Mouse (Mus musculus) Patski (cell line): ENCODE measurements around the gene Doc2g. TPM values are rescaled to one million over a fixed set of nuclear protein-coding genes. Genes with fewer than 3 reads are reported as not detected.

Source experiments
- ATAC-seq: fragments of 100-300 bp; one replicate; pipeline ENCODE4 v1.8.0; 2021
- CTCF ChIA-PET: fragments of 350-600 bp; sonication (Branson Sonifier 250); formaldehyde crosslinking; loops from one replicate; lab custom pipeline; 2022; ENCODE audit warnings: inconsistent platforms; lab: Charles Lee
- POLR2A ChIA-PET: fragments of 350-600 bp; sonication (Branson Sonifier 250); formaldehyde crosslinking; loops from one replicate; lab custom pipeline; 2022; ENCODE audit warnings: antibody characterized with exemption, inconsistent platforms; lab: Charles Lee
- DNase-seq: peaks from one replicate; pipeline ENCODE4 v3.0.0-alpha.2; 2011; ENCODE audit warnings: low read depth, low spot score
- H3K27me3 ChIP-seq: fragments of 371-371 bp; one replicate; pipeline ENCODE4 v1.5.1; 2021
- CTCF ChIP-seq: fragments of 100-300 bp; IDR thresholded peaks from one replicate; pipeline ENCODE4 v1.5.1; 2021
- in situ Hi-C: fragments of 300-500 bp; cut with MboI; formaldehyde crosslinking; loops from 3 replicates; pipeline ENCODE4 v1.11.1; 2018; ENCODE audit warnings: low pct_unique_long_range_greater_than_20kb, mixed read lengths
- polyA plus RNA-seq: library from polyadenylated mRNA; unstranded; gene quantifications from one replicate; pipeline ENCODE4 v1.2.3, GENCODE M21; 2021

Doc2g gene
- polyA plus RNA-seq, 1 experiment from 2014 or later: 7.1 TPM

DNA sequence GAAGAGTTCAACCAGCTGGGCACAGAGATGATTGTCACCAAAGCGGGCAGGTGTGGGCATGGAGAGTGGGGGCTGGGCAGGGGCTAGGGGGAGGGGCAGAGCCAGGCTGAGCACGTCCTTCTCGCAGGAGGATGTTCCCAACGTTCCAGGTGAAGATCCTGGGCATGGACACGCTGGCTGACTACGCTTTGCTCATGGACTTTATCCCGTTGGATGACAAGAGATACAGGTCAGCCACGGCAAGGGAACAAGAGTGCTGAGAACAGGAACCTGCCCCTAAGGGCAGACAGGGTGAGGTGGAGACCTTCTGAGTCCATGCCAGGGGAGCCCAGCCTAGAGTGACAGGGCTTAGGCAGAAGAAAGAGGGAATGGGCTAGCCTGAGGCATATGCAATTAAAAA is 6.4 kb upstream of the Doc2g start:
- peaks cover 21% of the 10 kb centered on the region for H3K27me3 ChIP-seq
- in situ Hi-C loops: no loop called here
- POLR2A ChIA-PET: interaction anchor here (1.6 kb wide), 1 partner anchor 14 kb away, joined by 5 read pairs; no protein-coding TSS in a partner anchor

DNA sequence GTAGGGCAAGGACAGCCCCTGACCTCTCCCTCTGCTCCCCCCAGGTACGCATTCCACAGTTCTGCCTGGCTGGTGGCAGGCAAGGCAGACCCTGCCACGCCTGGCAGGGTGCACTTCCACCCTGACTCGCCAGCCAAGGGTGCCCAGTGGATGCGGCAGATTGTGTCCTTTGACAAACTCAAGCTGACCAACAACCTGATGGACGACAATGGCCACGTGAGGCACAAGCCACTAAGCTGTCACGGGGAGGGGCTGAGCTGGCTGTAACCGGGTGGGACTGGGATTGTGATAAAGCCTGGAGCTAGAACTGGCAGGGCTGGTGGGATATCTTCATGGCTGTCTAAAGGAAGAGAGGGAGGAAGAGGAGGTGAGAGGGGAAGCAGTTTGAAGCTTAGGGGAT is 5.9 kb upstream of the Doc2g start:
- in situ Hi-C loops: no loop called here
- POLR2A ChIA-PET: no interaction called here
- ATAC-seq (no peak), DNase-seq (no peak)
- TF ChIP-seq CTCF: no peak
- CTCF ChIA-PET: interaction anchor here (1.0 to 4.8 kb wide), 3 partner anchors 10 to 45 kb away, joined by 3 to 33 read pairs (median 4); partner anchors contain the start of gene Acy3
- H3K27me3 ChIP-seq: peaks cover 21% of the 10 kb centered on the region

More for the DNA sequence above, 6.4 kb upstream of the Doc2g start:
- no peak for TF ChIP-seq CTCF
- no peak for ATAC-seq
- no peak for DNase-seq
- CTCF ChIA-PET: interaction anchor here (1.3 to 4.8 kb wide), 3 partner anchors 10 to 46 kb away, joined by 3 to 33 read pairs (median 4); partner anchors contain the start of gene Acy3

DNA sequence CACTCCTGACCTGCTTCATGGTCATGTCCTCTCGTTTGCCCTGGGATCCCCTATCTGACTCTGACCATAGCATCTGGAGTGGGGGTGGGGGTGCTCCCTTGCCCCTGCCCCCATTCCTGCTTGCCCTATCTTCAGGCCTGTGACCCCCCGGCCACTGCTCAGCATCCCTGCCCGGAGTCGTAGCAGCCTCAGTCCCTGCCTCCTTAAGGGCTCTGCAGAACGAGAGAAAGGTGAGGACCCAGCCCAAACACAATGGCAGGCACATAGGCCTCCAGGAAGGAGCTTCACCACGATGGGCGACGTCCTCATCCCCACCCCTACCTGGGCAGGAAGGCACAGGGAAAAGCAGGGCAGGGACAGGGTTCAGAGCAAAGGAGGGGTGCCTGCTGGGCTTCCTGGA is 4.8 kb upstream of the Doc2g start:
- in situ Hi-C loops: no loop called here
- no peak for DNase-seq
- ChIA-PET CTCF (interaction anchor here (1.0 to 4.8 kb wide), 4 partner anchors 11 to 44 kb away, joined by 3 to 33 read pairs (median 9); partner anchors contain the start of gene Acy3), POLR2A (interaction anchor here (0.9 kb wide), 1 partner anchor 10 kb away, joined by 3 read pairs; no protein-coding TSS in a partner anchor)
- no peak for ATAC-seq
- H3K27me3 ChIP-seq: peaks cover 17% of the 10 kb centered on the region
- TF ChIP-seq CTCF: no peak

DNA sequence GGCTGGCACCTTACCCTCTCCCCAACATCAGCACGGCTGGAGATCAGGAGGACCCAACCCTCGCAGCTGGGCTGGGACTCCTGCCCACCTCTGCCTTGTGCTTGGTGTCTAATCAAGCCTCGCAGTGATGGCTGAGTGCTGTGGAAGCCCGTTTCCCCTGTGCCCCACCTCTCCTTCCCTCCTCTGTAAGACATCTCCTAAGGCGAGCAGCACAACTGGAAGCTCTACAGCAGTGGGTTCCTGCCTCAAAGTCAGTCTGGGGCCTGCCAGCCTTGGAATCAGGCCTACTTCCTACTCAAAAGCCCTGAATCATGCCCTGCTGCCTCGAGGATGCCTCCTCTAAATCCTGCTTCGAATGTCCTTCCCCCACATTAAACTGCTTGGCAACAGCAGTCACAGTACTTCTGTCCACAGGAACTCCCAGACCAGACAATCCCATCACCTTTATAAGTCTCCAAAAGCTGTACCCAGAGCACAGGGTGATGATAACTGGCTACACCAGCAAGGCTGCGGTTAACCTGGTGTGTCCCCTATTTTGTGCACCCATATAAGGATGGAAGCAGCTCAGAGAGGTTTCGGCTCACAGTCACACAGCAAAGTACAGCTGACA is 3.9 kb upstream of the Doc2g start:
- ChIA-PET POLR2A (interaction anchor here (0.9 to 2.9 kb wide), 2 partner anchors 11 to 12 kb away, joined by 3 to 14 read pairs; partner anchors contain the start of gene Ndufv1), CTCF (interaction anchor here (0.9 to 4.8 kb wide), 10 partner anchors 12 to 52 kb away, joined by 3 to 33 read pairs (median 4); partner anchors contain the start of genes Acy3, Gstp2 and Ndufv1)

DNA sequence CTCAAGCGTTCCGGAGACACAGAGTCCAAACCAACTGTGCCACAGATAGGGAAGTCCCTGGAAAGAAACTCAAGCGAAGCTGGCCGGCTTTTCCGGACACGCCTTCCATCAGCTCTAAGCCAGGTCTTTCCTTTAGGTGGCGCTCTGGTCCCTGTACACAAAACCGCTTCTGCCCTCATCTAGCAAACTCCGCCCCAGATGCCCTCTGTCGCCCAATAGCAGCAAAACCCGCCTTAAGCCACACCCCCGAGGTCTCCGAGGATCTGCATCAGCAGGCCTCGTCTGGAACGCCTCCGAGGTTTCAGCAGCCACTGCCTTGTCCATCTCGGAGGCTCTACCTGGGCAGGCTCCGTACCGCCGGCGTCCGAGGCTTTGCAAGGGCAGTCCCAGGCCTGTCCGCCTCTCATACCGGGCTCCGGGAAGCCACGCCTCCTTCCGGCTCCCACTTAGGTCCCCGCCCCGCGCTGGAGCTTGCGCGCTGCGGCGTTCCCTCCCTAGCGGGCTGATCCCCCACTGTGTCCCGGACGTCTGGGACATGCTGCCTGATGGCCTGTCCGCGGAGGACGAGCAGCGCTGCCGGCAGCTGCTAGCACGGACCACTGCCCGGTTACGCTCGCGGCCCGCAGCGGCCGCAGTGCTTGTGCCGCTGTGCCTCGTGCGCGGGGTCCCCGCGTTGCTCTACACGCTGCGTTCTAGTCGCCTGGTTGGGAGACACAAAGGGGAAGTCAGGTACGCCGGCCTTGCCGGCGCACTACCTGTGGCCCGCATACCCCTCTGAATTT is 2.8 kb upstream of the Doc2g start, which contains the start of the genes Nudt8 and Gm49405:
Gene Nudt8, plus strand, starts transcription at position 462 of the 782 bp plus-strand sequence.
Gene Gm49405, plus strand, starts transcription at position 508 of the 782 bp plus-strand sequence.
- DNase-seq: peak; percentile 89
- in situ Hi-C loops: no loop called here
- H3K27me3 ChIP-seq: peaks cover under 1% of the 10 kb centered on the region
- TF ChIP-seq CTCF: no peak
- ChIA-PET CTCF (interaction anchor here (0.9 to 4.8 kb wide), 12 partner anchors 10 to 53 kb away, joined by 3 to 33 read pairs (median 4); partner anchors contain the start of genes Acy3, Gstp2 and Ndufv1), POLR2A (interaction anchor here (2.3 to 2.9 kb wide), 2 partner anchors 11 to 13 kb away, joined by 9 to 14 read pairs; partner anchors contain the start of genes Acy3 and Ndufv1)
- ATAC-seq: peak; percentile 69

More for the DNA sequence above, 3.9 kb upstream of the Doc2g start:
- no peak for ATAC-seq
- no peak for DNase-seq
- no peak for TF ChIP-seq CTCF
- H3K27me3 ChIP-seq: peaks cover 11% of the 10 kb centered on the region
- in situ Hi-C loops: no loop called here

DNA sequence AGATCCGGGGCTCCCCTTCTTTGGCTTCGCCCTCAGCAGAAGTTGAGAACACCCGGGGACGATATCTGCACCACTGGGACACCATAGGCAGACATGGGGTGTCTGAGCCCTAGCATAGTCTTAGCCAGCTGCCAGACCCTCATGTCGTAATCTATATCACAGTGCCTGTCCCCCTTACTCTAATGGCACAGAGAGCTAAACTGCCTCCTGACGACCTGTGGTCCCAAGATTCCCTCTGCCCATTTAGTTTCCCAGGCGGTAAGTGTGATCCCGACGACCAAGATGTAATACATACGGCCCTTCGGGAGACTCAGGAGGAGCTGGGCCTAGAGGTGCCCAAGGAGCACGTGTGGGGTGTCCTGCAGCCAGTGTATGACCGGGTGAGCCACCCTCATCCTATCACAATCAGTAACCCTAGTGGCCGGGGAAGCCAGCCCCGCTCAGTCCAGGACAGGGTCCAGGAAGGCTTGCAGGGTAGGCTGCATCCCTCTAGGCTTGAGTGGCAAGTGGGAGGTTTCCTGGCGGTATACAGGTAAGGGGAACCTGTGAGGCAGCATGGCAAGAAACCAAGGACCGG is 2.1 kb upstream of the Doc2g start:
- CTCF ChIA-PET: interaction anchor here (1.1 to 4.8 kb wide), 9 partner anchors 9 to 54 kb away, joined by 3 to 33 read pairs (median 5); partner anchors contain the start of genes Acy3 and Ndufv1
- POLR2A ChIA-PET: interaction anchor here (2.3 to 2.9 kb wide), 2 partner anchors 10 to 14 kb away, joined by 9 to 14 read pairs; partner anchors contain the start of genes Acy3 and Ndufv1
- no peak for TF ChIP-seq CTCF
- DNase-seq (no peak), ATAC-seq (no peak)
- in situ Hi-C loops: no loop called here
- no peaks in the 10 kb centered on the region for H3K27me3 ChIP-seq

DNA sequence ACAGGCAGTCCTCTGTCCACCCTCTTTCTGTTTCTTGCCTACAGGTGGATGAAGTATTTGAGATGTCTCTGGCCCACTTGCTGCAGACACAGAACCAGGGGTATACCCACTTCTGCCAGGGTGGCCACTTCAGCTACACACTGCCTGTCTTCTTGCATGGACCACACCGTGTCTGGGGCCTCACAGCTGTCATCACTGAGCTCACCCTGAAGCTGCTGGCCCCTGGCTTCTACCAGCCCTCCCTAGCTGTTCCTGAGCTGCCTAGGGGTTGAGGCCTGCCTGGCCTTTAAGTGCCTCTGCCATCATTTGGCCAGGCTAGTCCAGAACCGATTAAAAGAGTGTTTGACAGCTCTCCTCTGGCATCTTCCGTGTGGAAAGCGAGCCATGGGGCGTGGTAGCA is 1.4 kb upstream of the Doc2g start:
- POLR2A ChIA-PET: interaction anchor here (2.3 to 2.9 kb wide), 2 partner anchors 10 to 15 kb away, joined by 9 to 14 read pairs; partner anchors contain the start of genes Acy3 and Ndufv1
- CTCF ChIA-PET: interaction anchor here (1.1 to 4.8 kb wide), 4 partner anchors 11 to 132 kb away, joined by 3 to 33 read pairs (median 7); partner anchors contain the start of genes Acy3 and Ndufv1
- no peak for DNase-seq
- TF ChIP-seq CTCF: no peak
- in situ Hi-C loops: no loop called here
- ATAC-seq: no peak
- H3K27me3 ChIP-seq: no peaks in the 10 kb centered on the region

DNA sequence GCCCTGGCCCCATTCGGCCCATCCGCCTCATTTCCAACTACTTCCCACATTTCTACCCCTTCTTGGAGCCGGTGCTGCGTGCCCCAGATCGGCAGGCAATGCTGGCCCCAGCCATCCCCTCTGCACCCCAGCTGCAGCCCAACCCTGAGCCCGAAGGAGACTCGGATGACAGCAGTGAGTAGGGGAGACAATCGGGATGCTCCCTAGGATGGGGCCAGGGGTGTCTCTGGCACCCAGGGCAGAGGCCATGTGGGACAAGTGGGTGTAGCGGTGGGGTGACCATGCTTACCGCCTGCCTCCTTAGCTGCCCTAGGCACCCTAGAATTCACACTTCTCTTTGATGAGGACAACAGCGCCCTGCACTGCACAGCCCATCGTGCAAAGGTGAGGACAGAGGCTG is 528 bp downstream of the Doc2g start:
- ChIA-PET CTCF (interaction anchor here (0.6 kb wide), 1 partner anchor 128 kb away, joined by 3 read pairs; no protein-coding TSS in a partner anchor), POLR2A (interaction anchor here (1.2 kb wide), 1 partner anchor 8 kb away, joined by 5 read pairs; no protein-coding TSS in a partner anchor)
- no peak for ATAC-seq
- TF ChIP-seq CTCF: no peak
- in situ Hi-C loops: no loop called here
- H3K27me3 ChIP-seq: no peaks in the 10 kb centered on the region
- no peak for DNase-seq

DNA sequence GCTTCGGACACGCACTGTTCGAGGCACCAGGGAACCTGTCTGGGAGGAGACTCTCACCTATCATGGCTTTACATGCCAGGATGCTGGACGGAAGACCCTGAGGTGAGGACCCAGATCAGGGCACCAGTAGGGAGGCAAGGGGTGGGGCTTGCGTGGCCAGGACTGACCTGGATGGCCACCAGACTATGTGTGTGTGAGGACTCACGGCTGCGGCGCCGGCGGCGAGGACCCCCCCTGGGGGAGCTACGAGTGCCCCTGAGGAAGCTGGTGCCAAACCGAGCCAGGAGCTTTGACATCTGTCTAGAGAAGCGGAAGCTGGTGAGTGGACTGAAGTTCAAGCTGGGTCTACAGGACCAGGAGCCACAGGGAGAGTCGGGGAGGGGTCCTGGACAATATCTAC is 1.2 kb downstream of the Doc2g start:
- TF ChIP-seq CTCF: no peak
- in situ Hi-C loops: no loop called here
- ChIA-PET POLR2A (no interaction called here), CTCF (interaction anchor here (1.3 kb wide), 1 partner anchor 57 kb away, joined by 4 read pairs; no protein-coding TSS in a partner anchor)
- no peak for ATAC-seq
- H3K27me3 ChIP-seq: no peaks in the 10 kb centered on the region
- no peak for DNase-seq
